Mouse (Mus musculus): ENCODE measurements around the gene Trrap. TPM values are rescaled to one million over a fixed set of nuclear protein-coding genes. Genes with fewer than 3 reads are reported as not detected.

The Trrap gene
- polyA plus RNA-seq, 1 experiment from 2014 or later = 101 TPM

- Histone ChIP-seq H3K4me1 (ENCODE audit: control insufficient read depth, insufficient read depth, low read length) (peaks cover 9% of the 10 kb centered on the region; the same call in 1 of the 2 replicates), H3K4me3 (ENCODE audit: low read depth, low read length) (no peak overlapping the region), H3K27me3 (ENCODE audit: control insufficient read depth, insufficient read depth, low read length) (0 out of 2 replicates have a peak, but pooled peaks cover 2% of the 10 kb centered on the region), H3K36me3 (ENCODE audit: control insufficient read depth, insufficient read depth, low read length) (peaks cover 11% of the 10 kb centered on the region), H3K9me3 (ENCODE audit: control insufficient read depth, low read depth, low read length) (no peaks in the 10 kb centered on the region), H3K27ac (ENCODE audit: low read length) (no peak overlapping the region), H3K9ac (replicated peaks; ENCODE audit: low read depth, low read length) (no peak overlapping the region), H3K4me2 (replicated peaks; ENCODE audit: low read depth, low read length) (no peak overlapping the region)
- no peak for ATAC-seq (ENCODE audit: insufficient number of reproducible peaks, insufficient read depth, low FRiP score, low read depth)
- 71% methylated on average over 11 of the region's 11 CpGs for WGBS
Measured at GRCm38 (mm10) chr5:144766646-144767045, 886 bp upstream of the Trrap start.

- WGBS = under 1% methylated on average over 89 of the region's 92 CpGs
- Histone ChIP-seq H3K27me3 (ENCODE audit: control insufficient read depth, insufficient read depth, low read length) (no peaks in the 10 kb centered on the region), H3K9ac (replicated peaks; ENCODE audit: low read depth, low read length) (peak overlapping the region; percentile 84), H3K4me3 (ENCODE audit: low read depth, low read length) (peak overlapping the region; percentile 74), H3K4me1 (ENCODE audit: control insufficient read depth, insufficient read depth, low read length) (peaks cover 9% of the 10 kb centered on the region; the same call in 1 of the 2 replicates), H3K9me3 (ENCODE audit: control insufficient read depth, low read depth, low read length) (no peaks in the 10 kb centered on the region), H3K4me2 (replicated peaks; ENCODE audit: low read depth, low read length) (peak overlapping the region; percentile 84), H3K36me3 (ENCODE audit: control insufficient read depth, insufficient read depth, low read length) (peaks cover 21% of the 10 kb centered on the region), H3K27ac (ENCODE audit: low read length) (peak overlapping the region; percentile 94)
- ATAC-seq (ENCODE audit: insufficient number of reproducible peaks, insufficient read depth, low FRiP score, low read depth) = peak; percentile 90
Measured at GRCm38 (mm10) chr5:144767911-144768841, 644 bp downstream of the Trrap start.

- Histone ChIP-seq H3K27ac (ENCODE audit: low read length) (peak overlapping the region; percentile 94), H3K9ac (replicated peaks; ENCODE audit: low read depth, low read length) (peak overlapping the region; percentile 84), H3K4me2 (replicated peaks; ENCODE audit: low read depth, low read length) (peak overlapping the region; percentile 84), H3K4me3 (ENCODE audit: low read depth, low read length) (peak overlapping the region; percentile 74), H3K27me3 (ENCODE audit: control insufficient read depth, insufficient read depth, low read length) (no peaks in the 10 kb centered on the region), H3K36me3 (ENCODE audit: control insufficient read depth, insufficient read depth, low read length) (peaks cover 27% of the 10 kb centered on the region), H3K4me1 (ENCODE audit: control insufficient read depth, insufficient read depth, low read length) (peaks cover 9% of the 10 kb centered on the region; the same call in 1 of the 2 replicates), H3K9me3 (ENCODE audit: control insufficient read depth, low read depth, low read length) (no peaks in the 10 kb centered on the region)
- no peak for ATAC-seq (ENCODE audit: insufficient number of reproducible peaks, insufficient read depth, low FRiP score, low read depth)
- 13% methylated on average over 8 of the region's 8 CpGs for WGBS
Measured at GRCm38 (mm10) chr5:144769067-144769482, 1.5 kb downstream of the Trrap start.

GRCm38 (mm10) chr5:144773231-144773630 is 5.7 kb downstream of the Trrap start:
- Histone ChIP-seq H3K27me3 (ENCODE audit: control insufficient read depth, insufficient read depth, low read length) (no peaks in the 10 kb centered on the region), H3K4me3 (ENCODE audit: low read depth, low read length) (no peak overlapping the region), H3K4me1 (ENCODE audit: control insufficient read depth, insufficient read depth, low read length) (peaks cover 9% of the 10 kb centered on the region; the same call in 1 of the 2 replicates), H3K9me3 (ENCODE audit: control insufficient read depth, low read depth, low read length) (no peaks in the 10 kb centered on the region), H3K36me3 (ENCODE audit: control insufficient read depth, insufficient read depth, low read length) (peaks cover 63% of the 10 kb centered on the region), H3K27ac (ENCODE audit: low read length) (no peak overlapping the region), H3K4me2 (replicated peaks; ENCODE audit: low read depth, low read length) (no peak overlapping the region), H3K9ac (replicated peaks; ENCODE audit: low read depth, low read length) (no peak overlapping the region)
- WGBS = 88% methylated on average over 6 of the region's 6 CpGs
- no peak for ATAC-seq (ENCODE audit: insufficient number of reproducible peaks, insufficient read depth, low FRiP score, low read depth)

- peaks cover 91% of the 10 kb centered on the region for H3K36me3 ChIP-seq (ENCODE audit: control insufficient read depth, insufficient read depth, low read length)
- no peak overlapping the region for H3K9ac ChIP-seq (replicated peaks; ENCODE audit: low read depth, low read length)
- H3K4me2 ChIP-seq (replicated peaks; ENCODE audit: low read depth, low read length) = no peak overlapping the region
- no peak for ATAC-seq (ENCODE audit: insufficient number of reproducible peaks, insufficient read depth, low FRiP score, low read depth)
- H3K9me3 ChIP-seq (ENCODE audit: control insufficient read depth, low read depth, low read length) = no peaks in the 10 kb centered on the region
- WGBS = 84% methylated on average over 8 of the region's 8 CpGs
- H3K27ac ChIP-seq (ENCODE audit: low read length) = no peak overlapping the region
- H3K4me1 ChIP-seq (ENCODE audit: control insufficient read depth, insufficient read depth, low read length) = no peaks in the 10 kb centered on the region
- H3K27me3 ChIP-seq (ENCODE audit: control insufficient read depth, insufficient read depth, low read length) = no peaks in the 10 kb centered on the region
- H3K4me3 ChIP-seq (ENCODE audit: low read depth, low read length) = no peak overlapping the region
Measured at GRCm38 (mm10) chr5:144780654-144781053, 13.1 kb downstream of the Trrap start.

GRCm38 (mm10) chr5:144786464-144786863 is 18.9 kb downstream of the Trrap start:
- no peak for ATAC-seq (ENCODE audit: insufficient number of reproducible peaks, insufficient read depth, low FRiP score, low read depth)
- Histone ChIP-seq H3K9ac (replicated peaks; ENCODE audit: low read depth, low read length) (no peak overlapping the region), H3K4me2 (replicated peaks; ENCODE audit: low read depth, low read length) (no peak overlapping the region), H3K4me3 (ENCODE audit: low read depth, low read length) (no peak overlapping the region), H3K27ac (ENCODE audit: low read length) (no peak overlapping the region), H3K4me1 (ENCODE audit: control insufficient read depth, insufficient read depth, low read length) (no peaks in the 10 kb centered on the region), H3K27me3 (ENCODE audit: control insufficient read depth, insufficient read depth, low read length) (no peaks in the 10 kb centered on the region), H3K9me3 (ENCODE audit: control insufficient read depth, low read depth, low read length) (no peaks in the 10 kb centered on the region), H3K36me3 (ENCODE audit: control insufficient read depth, insufficient read depth, low read length) (peaks cover 90% of the 10 kb centered on the region)
- WGBS = 99% methylated on average over 18 of the region's 18 CpGs

- H3K9me3 ChIP-seq (ENCODE audit: control insufficient read depth, low read depth, low read length) = no peaks in the 10 kb centered on the region
- H3K36me3 ChIP-seq (ENCODE audit: control insufficient read depth, insufficient read depth, low read length) = peaks cover 95% of the 10 kb centered on the region
- 87% methylated on average over 5 of the region's 5 CpGs for WGBS
- no peak overlapping the region for H3K4me2 ChIP-seq (replicated peaks; ENCODE audit: low read depth, low read length)
- H3K9ac ChIP-seq (replicated peaks; ENCODE audit: low read depth, low read length) = no peak overlapping the region
- H3K4me1 ChIP-seq (ENCODE audit: control insufficient read depth, insufficient read depth, low read length) = no peaks in the 10 kb centered on the region
- no peak overlapping the region for H3K4me3 ChIP-seq (ENCODE audit: low read depth, low read length)
- no peak for ATAC-seq (ENCODE audit: insufficient number of reproducible peaks, insufficient read depth, low FRiP score, low read depth)
- H3K27me3 ChIP-seq (ENCODE audit: control insufficient read depth, insufficient read depth, low read length) = no peaks in the 10 kb centered on the region
- H3K27ac ChIP-seq (ENCODE audit: low read length) = no peak overlapping the region
Measured at GRCm38 (mm10) chr5:144793374-144793773, 25.8 kb downstream of the Trrap start.

- WGBS = 75% methylated on average over 6 of the region's 6 CpGs
- no peaks in the 10 kb centered on the region for H3K27me3 ChIP-seq (ENCODE audit: control insufficient read depth, insufficient read depth, low read length)
Measured at GRCm38 (mm10) chr5:144794687-144795086, 27.2 kb downstream of the Trrap start.

More at GRCm38 (mm10) chr5:144794687-144795086, 27.2 kb downstream of the Trrap start:
- no peak; the same call in 1 of the 2 replicates for ATAC-seq (ENCODE audit: insufficient number of reproducible peaks, insufficient read depth, low FRiP score, low read depth)
- Histone ChIP-seq H3K4me3 (ENCODE audit: low read depth, low read length) (no peak overlapping the region), H3K36me3 (ENCODE audit: control insufficient read depth, insufficient read depth, low read length) (peaks cover 95% of the 10 kb centered on the region), H3K4me1 (ENCODE audit: control insufficient read depth, insufficient read depth, low read length) (no peaks in the 10 kb centered on the region), H3K9ac (replicated peaks; ENCODE audit: low read depth, low read length) (no peak overlapping the region), H3K27ac (ENCODE audit: low read length) (no peak overlapping the region), H3K4me2 (replicated peaks; ENCODE audit: low read depth, low read length) (no peak overlapping the region), H3K9me3 (ENCODE audit: control insufficient read depth, low read depth, low read length) (no peaks in the 10 kb centered on the region)

Measured in stomach, embryonic 14.5 days (tissue).